Mouse (Mus musculus) thymus, adult 2 months (tissue): ENCODE data around the gene Psapl1.

Experiments
- CTCF ChIP-seq: fragments of 200-500 bp; IDR thresholded peaks from 2 replicates; pipeline ENCODE4 v1.5.1; 2012; ENCODE audit warnings: mild to moderate bottlenecking, control low read depth, low read length, moderate library complexity, borderline replicate concordance; ENCODE audit not compliant: control insufficient read depth, poor library complexity, insufficient read depth; ENCODE audit errors: extremely low read depth
- POLR2A ChIP-seq: fragments of 200-500 bp; IDR thresholded peaks from 2 replicates; pipeline ENCODE4 v1.6.1; 2012; ENCODE audit warnings: mild to moderate bottlenecking, low read length, control low read depth, moderate library complexity; ENCODE audit not compliant: control insufficient read depth, poor library complexity, insufficient read depth; ENCODE audit errors: extremely low read depth

- TF ChIP-seq POLR2A (no peak), CTCF (no peak)
Observed at GRCm38 (mm10) chr5:36154879-36155485, 48.8 kb upstream of the Psapl1 start.
